Mouse (Mus musculus): ENCODE measurements around the gene Nfasc. TPM values are rescaled to one million over a fixed set of nuclear protein-coding genes. Genes with fewer than 3 reads are reported as not detected.

Nfasc gene
- polyA plus RNA-seq, 1 experiment: 0.67 TPM

GRCm38 (mm10) chr1:132572851-132573250 is 168.7 kb downstream of the Nfasc start:
- H3K27ac ChIP-seq (ENCODE audit: insufficient read depth, low read length): no peak overlapping the region
- TF ChIP-seq CTCF (IDR thresholded peaks at IDR 0.05; ENCODE audit: borderline replicate concordance, insufficient read depth, low read length) (no peak), POLR2A (IDR thresholded peaks at IDR 0.05; ENCODE audit: low read depth, low read length) (no peak)
- H3K4me1 ChIP-seq (ENCODE audit: control insufficient read depth, insufficient read depth, low read length): no peaks in the 10 kb centered on the region

DNA sequence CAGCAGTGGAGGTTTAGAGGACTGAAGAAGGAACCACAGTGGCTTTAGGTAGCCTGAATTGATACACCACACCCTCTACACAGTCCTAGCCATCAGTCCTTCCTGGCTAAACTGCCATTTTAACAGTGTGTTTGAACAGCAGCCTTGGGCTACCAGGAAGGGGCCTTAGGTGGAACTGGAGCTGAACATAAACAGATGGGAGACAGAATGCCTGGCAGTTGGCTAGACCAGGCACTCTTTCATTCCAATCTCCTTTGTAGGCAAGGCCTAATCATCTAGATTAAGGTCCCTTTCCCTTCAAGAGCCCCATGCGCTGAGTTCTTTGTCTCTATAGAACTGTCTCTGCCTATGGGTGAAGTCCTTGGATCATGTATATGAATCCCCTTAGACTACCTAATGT is 170.0 kb downstream of the Nfasc start:
- TF ChIP-seq CTCF (IDR thresholded peaks at IDR 0.05; ENCODE audit: borderline replicate concordance, insufficient read depth, low read length) (no peak), POLR2A (IDR thresholded peaks at IDR 0.05; ENCODE audit: low read depth, low read length) (no peak)
- no peak overlapping the region for H3K27ac ChIP-seq (ENCODE audit: insufficient read depth, low read length)
- H3K4me1 ChIP-seq (ENCODE audit: control insufficient read depth, insufficient read depth, low read length): no peaks in the 10 kb centered on the region
- no peak overlapping the region for H3K4me3 ChIP-seq (ENCODE audit: insufficient read depth, low read length)

More at GRCm38 (mm10) chr1:132572851-132573250, 168.7 kb downstream of the Nfasc start:
- H3K4me3 ChIP-seq (ENCODE audit: insufficient read depth, low read length): no peak overlapping the region

GRCm38 (mm10) chr1:132570906-132571305 is 170.7 kb downstream of the Nfasc start:
- no peaks in the 10 kb centered on the region for H3K4me1 ChIP-seq (ENCODE audit: control insufficient read depth, insufficient read depth, low read length)
- TF ChIP-seq POLR2A (IDR thresholded peaks at IDR 0.05; ENCODE audit: low read depth, low read length): no peak
- no peak for TF ChIP-seq CTCF (IDR thresholded peaks at IDR 0.05; ENCODE audit: borderline replicate concordance, insufficient read depth, low read length)
- no peak overlapping the region for H3K27ac ChIP-seq (ENCODE audit: insufficient read depth, low read length)
- no peak overlapping the region for H3K4me3 ChIP-seq (ENCODE audit: insufficient read depth, low read length)

DNA sequence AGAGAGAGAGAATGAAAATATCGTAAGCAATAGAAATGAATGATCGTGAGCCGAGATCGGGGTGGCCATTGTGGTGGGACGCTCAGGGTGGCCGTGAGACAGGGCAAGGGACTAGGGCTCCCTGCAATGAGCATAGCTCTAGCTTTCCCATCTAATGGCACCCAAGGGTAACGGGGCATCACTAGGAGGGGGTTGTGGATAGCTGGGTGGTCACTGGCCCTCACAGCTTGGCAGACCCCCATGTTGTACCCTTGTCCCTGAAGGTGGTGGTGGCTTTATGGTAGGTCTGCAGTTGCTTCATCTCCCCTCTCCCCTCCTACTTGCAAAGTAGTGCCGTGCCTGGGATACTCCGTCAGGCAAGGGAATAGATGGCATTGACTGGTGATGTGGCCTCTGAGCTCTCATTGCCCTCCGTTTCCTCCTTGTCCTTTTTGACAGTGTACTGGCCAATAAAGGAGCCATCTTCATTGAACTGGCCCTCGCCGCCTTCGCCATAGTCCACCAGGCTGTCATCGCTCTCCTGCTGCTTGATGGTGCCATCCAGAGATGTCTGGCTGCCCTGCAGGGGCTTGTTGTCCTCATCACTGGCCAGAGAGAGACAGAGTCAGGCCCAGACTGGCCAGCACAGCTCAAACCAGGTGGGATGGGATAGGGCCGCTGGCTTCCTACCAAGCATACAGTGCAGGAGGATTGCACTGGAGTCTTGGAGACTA is 171.4 kb downstream of the Nfasc start:
- Histone ChIP-seq H3K27ac (ENCODE audit: insufficient read depth, low read length) (no peak overlapping the region), H3K4me1 (ENCODE audit: control insufficient read depth, insufficient read depth, low read length) (no peaks in the 10 kb centered on the region), H3K4me3 (ENCODE audit: insufficient read depth, low read length) (no peak overlapping the region)
- TF ChIP-seq CTCF (IDR thresholded peaks at IDR 0.05; ENCODE audit: borderline replicate concordance, insufficient read depth, low read length): no peak
- TF ChIP-seq POLR2A (IDR thresholded peaks at IDR 0.05; ENCODE audit: low read depth, low read length): no peak

DNA sequence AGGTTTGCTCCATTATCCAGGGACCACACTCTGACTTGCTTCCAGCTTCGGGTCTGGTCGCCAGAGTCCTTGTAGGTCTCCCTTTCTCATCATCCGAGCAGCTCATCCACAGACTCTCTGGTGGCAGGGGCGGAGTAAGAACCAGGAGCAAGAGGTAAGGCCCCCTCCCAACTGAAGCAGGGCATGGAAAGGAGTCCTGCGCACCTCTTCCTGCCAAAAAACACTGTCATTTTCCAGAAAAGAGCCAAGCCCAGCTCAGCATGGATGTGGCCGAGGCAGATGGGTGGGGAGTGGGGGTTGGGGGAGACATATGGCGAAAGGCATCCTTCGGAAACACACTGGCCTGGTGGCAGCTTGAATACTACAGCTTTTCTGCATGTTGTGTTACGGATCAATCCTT is 172.1 kb downstream of the Nfasc start:
- H3K4me3 ChIP-seq (ENCODE audit: insufficient read depth, low read length): no peak overlapping the region
- TF ChIP-seq POLR2A (IDR thresholded peaks at IDR 0.05; ENCODE audit: low read depth, low read length) (no peak), CTCF (IDR thresholded peaks at IDR 0.05; ENCODE audit: borderline replicate concordance, insufficient read depth, low read length) (no peak)
- H3K27ac ChIP-seq (ENCODE audit: insufficient read depth, low read length): no peak overlapping the region
- no peaks in the 10 kb centered on the region for H3K4me1 ChIP-seq (ENCODE audit: control insufficient read depth, insufficient read depth, low read length)

- no peak overlapping the region for H3K27ac ChIP-seq (ENCODE audit: insufficient read depth, low read length)
- H3K4me3 ChIP-seq (ENCODE audit: insufficient read depth, low read length): no peak overlapping the region
- no peak for TF ChIP-seq CTCF (IDR thresholded peaks at IDR 0.05; ENCODE audit: borderline replicate concordance, insufficient read depth, low read length)
- TF ChIP-seq POLR2A (IDR thresholded peaks at IDR 0.05; ENCODE audit: low read depth, low read length): no peak
- no peaks in the 10 kb centered on the region for H3K4me1 ChIP-seq (ENCODE audit: control insufficient read depth, insufficient read depth, low read length)
Measured at GRCm38 (mm10) chr1:132567336-132568125, 174.1 kb downstream of the Nfasc start.

- no peak for TF ChIP-seq POLR2A (IDR thresholded peaks at IDR 0.05; ENCODE audit: low read depth, low read length)
- no peak for TF ChIP-seq CTCF (IDR thresholded peaks at IDR 0.05; ENCODE audit: borderline replicate concordance, insufficient read depth, low read length)
- no peak overlapping the region for H3K4me3 ChIP-seq (ENCODE audit: insufficient read depth, low read length)
- H3K27ac ChIP-seq (ENCODE audit: insufficient read depth, low read length): no peak overlapping the region
- no peaks in the 10 kb centered on the region for H3K4me1 ChIP-seq (ENCODE audit: control insufficient read depth, insufficient read depth, low read length)
Measured at GRCm38 (mm10) chr1:132565766-132566165, 175.8 kb downstream of the Nfasc start.

DNA sequence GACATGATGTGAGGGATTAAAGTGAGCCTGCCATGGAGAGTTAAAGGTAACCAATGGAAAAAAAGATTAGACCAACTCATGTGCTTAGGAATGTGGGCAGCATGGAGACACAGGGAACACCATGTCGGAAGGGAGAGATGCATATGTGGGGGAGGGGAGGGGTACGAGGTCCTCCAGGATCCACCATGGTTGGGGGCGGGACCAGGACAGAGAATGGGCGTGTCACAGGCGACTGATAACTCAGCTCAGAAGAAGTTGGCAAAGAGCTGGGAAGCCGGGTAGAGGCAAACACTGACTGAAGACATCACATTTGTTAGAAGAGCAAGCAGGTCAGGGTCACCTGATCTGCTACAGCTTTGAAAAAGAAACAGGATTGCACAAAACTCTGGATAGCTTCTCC is 176.7 kb downstream of the Nfasc start:
- Histone ChIP-seq H3K4me3 (ENCODE audit: insufficient read depth, low read length) (no peak overlapping the region), H3K27ac (ENCODE audit: insufficient read depth, low read length) (no peak overlapping the region), H3K4me1 (ENCODE audit: control insufficient read depth, insufficient read depth, low read length) (no peaks in the 10 kb centered on the region)
- no peak for TF ChIP-seq POLR2A (IDR thresholded peaks at IDR 0.05; ENCODE audit: low read depth, low read length)
- TF ChIP-seq CTCF (IDR thresholded peaks at IDR 0.05; ENCODE audit: borderline replicate concordance, insufficient read depth, low read length): no peak

- no peak overlapping the region for H3K27ac ChIP-seq (ENCODE audit: insufficient read depth, low read length)
- H3K4me1 ChIP-seq (ENCODE audit: control insufficient read depth, insufficient read depth, low read length): peaks cover 4% of the 10 kb centered on the region; the same call in 1 of the 2 replicates
- no peak for TF ChIP-seq CTCF (IDR thresholded peaks at IDR 0.05; ENCODE audit: borderline replicate concordance, insufficient read depth, low read length)
- no peak for TF ChIP-seq POLR2A (IDR thresholded peaks at IDR 0.05; ENCODE audit: low read depth, low read length)
- H3K4me3 ChIP-seq (ENCODE audit: insufficient read depth, low read length): no peak overlapping the region
Measured at GRCm38 (mm10) chr1:132562337-132562795, 179.2 kb downstream of the Nfasc start.
